Mouse (Mus musculus): Measurements from ENCODE around the gene Tmem130. TPM values are rescaled to one million over a fixed set of nuclear protein-coding genes. Genes with fewer than 3 reads are reported as not detected.

The Tmem130 gene
- total RNA-seq, 2 experiments from 2014 or later = not detected

Other genes starting within 250 kb of the Tmem130 start
- not detected in 2 replicates for gene Nptx2, start 215.9 kb downstream of the Tmem130 start, total RNA-seq (2015; ENCODE audit: low replicate concordance)
- not detected in 2 replicates for gene Nptx2, start 215.9 kb downstream of the Tmem130 start, total RNA-seq (2017; ENCODE audit: low replicate concordance)
- gene Trrap, start 5.9 kb upstream of the Tmem130 start, total RNA-seq (2015; ENCODE audit: low replicate concordance) = 17.7 and 33.9 TPM in 2 replicates
- gene Trrap, start 5.9 kb upstream of the Tmem130 start, total RNA-seq (2017; ENCODE audit: low replicate concordance) = 14.5 and 16.5 TPM in 2 replicates
- 1.5 TPM in 2 replicates for gene Smurf1, start 204.0 kb upstream of the Tmem130 start, total RNA-seq (2015; ENCODE audit: low replicate concordance)
- gene Smurf1, start 204.0 kb upstream of the Tmem130 start, total RNA-seq (2017; ENCODE audit: low replicate concordance) = 1.1 and 2.1 TPM in 2 replicates

All from erythroblast, adult 5-6 weeks (primary cell).